21 mouse cellular contexts compared by ENCODE assay signal in the genomic region with DNA sequence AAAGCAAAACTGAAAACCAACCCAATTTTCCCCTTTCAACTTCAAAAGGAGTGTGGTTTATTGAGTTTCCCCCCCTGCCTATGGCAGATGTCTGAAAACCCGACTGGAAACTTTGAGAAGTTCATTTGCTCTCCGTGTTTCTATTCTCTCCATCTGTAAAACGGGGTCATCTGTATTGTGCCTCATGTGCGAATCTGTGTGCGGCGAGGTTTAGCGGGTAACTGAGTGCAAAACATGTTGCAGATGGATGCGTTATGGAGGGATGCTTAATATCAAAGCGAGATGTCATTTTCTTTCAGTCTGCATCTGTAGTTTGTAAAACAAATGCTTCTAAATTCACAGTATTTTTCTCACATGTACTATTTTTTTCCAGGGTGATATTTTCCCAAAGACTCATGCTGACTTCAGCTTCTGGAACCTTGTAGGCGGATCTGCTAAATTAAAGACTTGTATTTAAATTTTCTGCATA.
DNase-seq lines count a peak whose midpoint lies in the region; TF ChIP-seq lines count a peak whose summit lies in the region.
"Had no signal": no experiment of that assay in that cellular context is flagged by ENCODE, and none has a peak within 500 bp of the region (broad histone marks: within the 10 kb centered on the region; RNA-seq: fewer than 3 reads in every experiment).

No protein-coding gene starts in this region.

- H3K4me3 ChIP-seq in embryonic fibroblast, embryonic 13.5 days (ENCODE audit: insufficient read depth, low read length) = no peak overlapping the region
- H3K4me3 ChIP-seq: heart, embryonic 13.5 days; hindbrain, embryonic 10.5 days; limb, embryonic 15.5 days; midbrain, embryonic 13.5 days had no signal

- no peak for TF ChIP-seq CTCF in embryonic fibroblast, embryonic 13.5 days (IDR thresholded peaks at IDR 0.05; ENCODE audit: borderline replicate concordance, insufficient read depth, low read length)

- intact Hi-C loops in gastrocnemius, postnatal 36 days (cut with DNase I) = no loop called here

- peak overlapping the region; percentile 78 for H3K27ac ChIP-seq in embryonic fibroblast, embryonic 13.5 days (ENCODE audit: insufficient read depth, low read length)
- H3K27ac ChIP-seq: heart, embryonic 13.5 days; hindbrain, embryonic 10.5 days; limb, embryonic 15.5 days; midbrain, embryonic 13.5 days had no signal

- peak; percentile 16 for DNase-seq in layer of hippocampus, adult 11-12 months (ENCODE audit: low spot score)
- no peak for DNase-seq in layer of hippocampus, postnatal 10 days (ENCODE audit: low spot score in 2 of 2)
- peak; percentile 17 to 31 for DNase-seq in layer of hippocampus, postnatal 14 days (ENCODE audit: low spot score in 2 of 2)
- DNase-seq in right cerebral cortex, postnatal 25 days = peak; percentile 11
- DNase-seq in heart, adult 11 months = no peak
- DNase-seq in spleen, adult 18-20 months = no peak
- no peak for DNase-seq in gastrocnemius, postnatal 36 days
- DNase-seq: B cell, adult 2 months; cerebellum, adult 2 months; embryo, embryonic 11 days; gastrocnemius, postnatal 10 days; kidney, adult 11 months; kidney, postnatal 36 days; lung, adult 18-20 months; lung, postnatal 4 days; thymus, adult 2 months had no signal

- H3K4me1 ChIP-seq in embryonic fibroblast, embryonic 13.5 days (ENCODE audit: control insufficient read depth, insufficient read depth, low read length) = peaks cover 13% of the 10 kb centered on the region
- H3K4me1 ChIP-seq: heart, embryonic 13.5 days; midbrain, embryonic 13.5 days had no signal

- no peak for TF ChIP-seq POLR2A in embryonic fibroblast, embryonic 13.5 days (IDR thresholded peaks at IDR 0.05; ENCODE audit: low read depth, low read length)

Comparison
In these comparisons a context has a peak if more than half of its experiments do, and no peak if none do; other contexts are left out.
1. DNase-seq: peak in layer of hippocampus, adult 11-12 months (single experiment), layer of hippocampus, postnatal 14 days (2 of 2) and right cerebral cortex, postnatal 25 days (single experiment); none in layer of hippocampus, postnatal 10 days (0 of 2), heart, adult 11 months (single experiment), spleen, adult 18-20 months (0 of 2) and gastrocnemius, postnatal 36 days (0 of 2).